Mouse (Mus musculus): Measurements from ENCODE around the gene Bnip2.

DNA sequence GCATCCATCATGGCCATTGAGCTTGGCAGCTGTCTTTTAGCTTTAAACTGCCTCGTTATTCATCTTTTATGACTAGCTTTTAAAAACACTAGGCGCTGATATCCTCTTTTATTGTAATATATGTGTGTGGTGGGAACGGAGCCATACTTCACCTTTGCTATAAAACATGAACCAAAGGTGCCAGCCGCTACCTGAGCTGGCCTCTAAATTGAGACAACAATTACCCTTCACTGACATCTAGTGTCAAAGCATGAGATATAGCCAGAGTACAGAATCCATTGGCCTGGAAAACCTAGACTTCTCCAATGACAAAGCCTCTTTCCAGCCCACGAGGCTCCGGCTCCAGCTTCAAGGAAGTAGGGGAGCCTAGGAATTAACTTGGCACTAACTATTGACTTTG, 47.7 kb upstream of the Bnip2 start:
- TF ChIP-seq POLR2A (IDR thresholded peaks at IDR 0.05; ENCODE audit: control insufficient read depth, low read depth, low read length) (no peak), CTCF (IDR thresholded peaks at IDR 0.05; ENCODE audit: control insufficient read depth, insufficient read depth, insufficient replicate concordance, low read depth, low read length) (no peak)

All from testis, adult 2 months (tissue).